Mouse (Mus musculus) large intestine, adult 2 months (tissue): ENCODE measurements at regions not wholly inside any gene's neighbourhood (a gene's known extent, or its start where the extent isn't known, plus 50 kb on each side); places are given as distances from the start of the nearest gene placed in this dataset.
A peak's percentile ranks its signal among the peaks of the same experiment; 100 is the strongest.

Experiments
- DNase-seq: peaks from one replicate; pipeline ENCODE4 v3.0.0-alpha.2; 2012; ENCODE audit warnings: low read depth, low spot score
- WGBS: fragments of 180-500 bp; shearing (Covaris S2); methylation state at CpG from one replicate; pipeline ENCODE4 v1.1.7; 2018; 5-methylcytosine and 5-hydroxymethylcytosine counted together

- DNase-seq, result no peak
- WGBS, result 23% methylated on average over 10 of the region's 10 CpGs
Observed at GRCm38 (mm10) chr11:112839721-112840494, 57.9 kb downstream of the Sox9 start.

GRCm38 (mm10) chr11:112840495-112840828 lies 58.4 kb downstream of the Sox9 start:
- no peak for DNase-seq
- 7% methylated on average over 10 of the region's 10 CpGs for whole genome bisulfite sequencing

- no peak for DNase-seq
- WGBS, result 22% methylated on average over 8 of the region's 8 CpGs
Observed at GRCm38 (mm10) chr11:112844258-112844901, 62.4 kb downstream of the Sox9 start.

- DNase-seq, result no peak
- WGBS, result 93% methylated on average over 2 of the region's 2 CpGs
Observed at GRCm38 (mm10) chr11:112847146-112847545, 65.1 kb downstream of the Sox9 start.

- 79% methylated on average over 3 of the region's 3 CpGs for WGBS
- no peak for DNase-seq
Observed at GRCm38 (mm10) chr11:112847851-112848250, 65.8 kb downstream of the Sox9 start.

- no peak for DNase-seq
- 86% methylated on average over 5 of the region's 5 CpGs for WGBS
Observed at GRCm38 (mm10) chr11:112849974-112850373, 68.0 kb downstream of the Sox9 start.

GRCm38 (mm10) chr11:112850532-112851272 lies 68.7 kb downstream of the Sox9 start:
- WGBS, result 88% methylated on average over 13 of the region's 13 CpGs
- DNase-seq, result no peak

GRCm38 (mm10) chr11:112851321-112851720 lies 69.3 kb downstream of the Sox9 start:
- DNase-seq, result no peak
- 88% methylated on average over 9 of the region's 9 CpGs for WGBS

GRCm38 (mm10) chr11:112855975-112856374 lies 74.0 kb downstream of the Sox9 start:
- WGBS, result 37% methylated on average over 5 of the region's 5 CpGs
- DNase-seq, result no peak

- 82% methylated on average over 7 of the region's 7 CpGs for WGBS
Observed at GRCm38 (mm10) chr11:112859309-112859708, 77.3 kb downstream of the Sox9 start.

GRCm38 (mm10) chr11:112860797-112861196 lies 78.8 kb downstream of the Sox9 start:
- DNase-seq, result no peak
- 63% methylated on average over 11 of the region's 11 CpGs for WGBS

More at GRCm38 (mm10) chr11:112859309-112859708, 77.3 kb downstream of the Sox9 start:
- no peak for DNase-seq

GRCm38 (mm10) chr11:112861233-112861632 lies 79.2 kb downstream of the Sox9 start:
- 84% methylated on average over 5 of the region's 5 CpGs for WGBS
- DNase-seq, result no peak

GRCm38 (mm10) chr11:112865836-112866235 lies 83.8 kb downstream of the Sox9 start:
- 94% methylated on average over 9 of the region's 9 CpGs for WGBS
- DNase-seq, result no peak

GRCm38 (mm10) chr11:112869571-112869970 lies 87.5 kb downstream of the Sox9 start:
- WGBS, result 79% methylated on average over 5 of the region's 5 CpGs
- no peak for DNase-seq

- WGBS, result 55% methylated on average over 17 of the region's 17 CpGs
- DNase-seq, result no peak
Observed at GRCm38 (mm10) chr11:112870201-112871035, 88.4 kb downstream of the Sox9 start.

GRCm38 (mm10) chr11:112872677-112873367 lies 90.8 kb downstream of the Sox9 start:
- 36% methylated on average over 11 of the region's 11 CpGs for WGBS
- DNase-seq, result no peak

- 36% methylated on average over 11 of the region's 11 CpGs for WGBS
- DNase-seq, result peak; percentile 27
Observed at GRCm38 (mm10) chr11:112874239-112874638, 92.2 kb downstream of the Sox9 start.

- no peak for DNase-seq
- 77% methylated on average over 8 of the region's 8 CpGs for WGBS
Observed at GRCm38 (mm10) chr11:112876226-112876625, 94.2 kb downstream of the Sox9 start.

- no peak for DNase-seq
Observed at GRCm38 (mm10) chr11:112878436-112878835, 96.4 kb downstream of the Sox9 start.
